Mouse (Mus musculus) hindbrain, embryonic 16.5 days (tissue): ENCODE results near the gene Gm20736. TPM values are rescaled to one million over a fixed set of nuclear protein-coding genes. Genes with fewer than 3 reads are reported as not detected.
"Not testable (repeated sequence)": the region's sequence is repeated elsewhere in the genome, so short reads cannot be mapped to it uniquely, and the experiment has no call there.

Source experiments
- ATAC-seq: fragments of 200-750 bp; cut with Nextera tagmentation; 2 replicates; pipeline ENCODE4 v1.8.0; 2017; ENCODE audit warnings: moderate TSS enrichment, moderate library complexity
- H3K27ac ChIP-seq: fragments of 300-500 bp; sonication (generic); 2 replicates; pipeline ENCODE4 v1.5.1; 2014; ENCODE audit warnings: low read depth, mild to moderate bottlenecking, control low read depth, low read length, moderate library complexity
- H3K27me3 ChIP-seq: fragments of 300-500 bp; sonication (generic); replicated peaks from 2 replicates; pipeline ENCODE4 v1.6.1; 2014; ENCODE audit warnings: low read length; ENCODE audit not compliant: control insufficient read depth, insufficient read depth
- H3K36me3 ChIP-seq: fragments of 300-500 bp; sonication (generic); 2 replicates; pipeline ENCODE4 v1.6.1; 2014; ENCODE audit warnings: mild to moderate bottlenecking, low read length, moderate library complexity, mixed read lengths; ENCODE audit not compliant: control insufficient read depth, insufficient read depth
- H3K4me1 ChIP-seq: fragments of 300-500 bp; sonication (generic); 2 replicates; pipeline ENCODE4 v1.6.1; 2014; ENCODE audit warnings: low read depth, low read length; ENCODE audit not compliant: control insufficient read depth, insufficient read depth
- H3K4me2 ChIP-seq: fragments of 300-500 bp; sonication (generic); 2 replicates; pipeline ENCODE4 v1.6.1; 2014; ENCODE audit warnings: mild to moderate bottlenecking, low read length, control low read depth, moderate library complexity
- H3K4me3 ChIP-seq: fragments of 300-500 bp; sonication (generic); 2 replicates; pipeline ENCODE4 v1.5.1; 2014; ENCODE audit warnings: mild to moderate bottlenecking, low read length, control low read depth, moderate library complexity
- H3K9ac ChIP-seq: fragments of 300-500 bp; sonication (generic); 2 replicates; pipeline ENCODE4 v1.6.1; 2014; ENCODE audit warnings: low read depth, mild to moderate bottlenecking, control low read depth, low read length, moderate library complexity
- H3K9me3 ChIP-seq: fragments of 300-500 bp; sonication (generic); 2 replicates; pipeline ENCODE4 v1.6.1; 2014; ENCODE audit warnings: mild to moderate bottlenecking, low read length, moderate library complexity; ENCODE audit not compliant: control insufficient read depth
- WGBS: fragments of 180-500 bp; shearing (Covaris S2); extraction: QIAGEN DNeasy Blood & Tissue Kit; methylation state at CpG from one replicate; pipeline ENCODE4 v1.1.7; 2014; 5-methylcytosine and 5-hydroxymethylcytosine counted together
- polyA plus RNA-seq: library from polyadenylated mRNA; unstranded; fragments of >200 nt; fragmentation: Nextera tagmentation; extraction: Ambion mirVana; gene quantifications from 2 replicates; pipeline ENCODE4 v1.2.1, GENCODE M21; 2015

The Gm20736 gene
- not detected in 2 replicates for polyA plus RNA-seq

DNA sequence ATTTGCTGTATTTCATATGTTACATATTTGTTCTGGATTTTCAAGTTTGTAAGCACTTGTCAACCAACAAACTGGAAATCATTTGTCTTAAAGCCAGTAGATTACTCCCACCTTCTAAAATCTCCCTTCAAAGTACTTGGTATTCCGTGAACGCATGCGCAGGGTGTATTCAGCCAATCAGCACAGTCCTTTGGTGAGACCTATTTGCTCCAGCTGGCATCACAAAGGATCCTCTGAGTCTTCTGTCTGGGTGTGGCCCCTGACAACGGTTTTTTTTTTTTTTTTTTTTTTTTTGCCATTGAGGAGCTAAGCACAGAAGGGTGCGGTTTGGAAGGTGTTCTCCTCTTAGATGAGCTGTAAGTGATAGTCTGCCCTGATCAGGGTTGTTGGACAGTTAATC, at the start of gene Gm20736:
Gene Gm20736, plus strand, starts transcription at position 301 of the 400 bp plus-strand sequence.
- not testable (repeated sequence) for H3K4me2 ChIP-seq, H3K9ac ChIP-seq, H3K27me3 ChIP-seq, H3K27ac ChIP-seq, H3K4me3 ChIP-seq, H3K36me3 ChIP-seq, H3K9me3 ChIP-seq, ATAC-seq, H3K4me1 ChIP-seq
- no CpG with 5 or more reads among the region's 5 CpGs for WGBS

Other genes starting within 250 kb of the Gm20736 start
- gene Gm20924, start 170.2 kb upstream of the Gm20736 start, polyA plus RNA-seq, result not detected in 2 replicates